Mouse (Mus musculus): ENCODE results near the gene P3h3.
A peak's percentile ranks its signal among the peaks of the same experiment; 100 is the strongest.
"Not testable (repeated sequence)": the region's sequence is repeated elsewhere in the genome, so short reads cannot be mapped to it uniquely, and the experiment has no call there.

P3h3 gene

GRCm38 (mm10) chr6:124856916-124857839 is at the start of gene P3h3:
Gene P3h3, minus strand, starts transcription at chr6:124857752.
- peak; percentile 45 for DNase-seq (ENCODE audit: low read depth)

- DNase-seq (ENCODE audit: low read depth): no peak
Observed at GRCm38 (mm10) chr6:124904991-124905860, 47.7 kb upstream of the P3h3 start.

DNA sequence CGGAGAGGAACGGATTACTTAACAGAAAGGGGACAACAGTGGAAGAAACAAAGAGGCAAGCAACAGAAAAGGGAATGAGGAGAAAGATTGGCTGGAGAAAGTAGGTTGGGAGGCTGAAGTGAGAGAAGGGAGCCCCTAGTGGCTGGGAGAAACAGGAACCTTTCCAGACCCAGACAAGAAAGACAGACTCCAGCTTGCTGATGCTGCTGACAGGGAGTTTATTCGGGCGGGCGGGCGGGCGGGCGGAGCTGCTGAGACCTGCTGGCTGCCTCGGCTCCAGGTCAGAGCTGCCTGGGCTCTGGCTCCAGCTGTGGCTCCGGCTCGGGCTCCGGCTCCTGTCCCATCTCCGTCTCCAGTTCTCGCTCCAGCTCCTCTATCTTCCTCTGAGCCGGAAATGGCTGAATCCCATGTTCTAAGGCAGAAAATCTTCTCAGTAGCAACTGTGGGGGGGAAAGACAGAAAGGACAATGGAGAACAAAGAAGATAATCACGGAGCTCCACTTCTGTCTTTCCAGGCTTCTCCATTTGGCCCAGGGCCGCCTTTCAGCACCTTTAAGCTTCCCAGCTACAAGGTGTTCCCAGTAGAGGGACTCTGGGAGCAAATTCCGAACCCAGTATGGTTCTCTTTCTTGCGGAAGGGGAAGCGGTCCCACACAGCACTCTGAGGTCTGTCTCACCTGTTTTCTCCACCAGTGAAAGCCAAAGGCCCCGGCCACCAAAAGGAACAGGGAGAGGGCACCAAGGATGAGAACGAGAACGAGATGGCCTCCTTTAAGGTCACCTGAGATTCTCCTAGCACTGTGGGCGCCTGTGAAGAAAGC is 46.8 kb upstream of the P3h3 start:
- peak; percentile 65 for DNase-seq (ENCODE audit: low read depth)

- DNase-seq (ENCODE audit: low read depth): peak; percentile 89
Observed at GRCm38 (mm10) chr6:124903580-124904151, 46.1 kb upstream of the P3h3 start.

DNA sequence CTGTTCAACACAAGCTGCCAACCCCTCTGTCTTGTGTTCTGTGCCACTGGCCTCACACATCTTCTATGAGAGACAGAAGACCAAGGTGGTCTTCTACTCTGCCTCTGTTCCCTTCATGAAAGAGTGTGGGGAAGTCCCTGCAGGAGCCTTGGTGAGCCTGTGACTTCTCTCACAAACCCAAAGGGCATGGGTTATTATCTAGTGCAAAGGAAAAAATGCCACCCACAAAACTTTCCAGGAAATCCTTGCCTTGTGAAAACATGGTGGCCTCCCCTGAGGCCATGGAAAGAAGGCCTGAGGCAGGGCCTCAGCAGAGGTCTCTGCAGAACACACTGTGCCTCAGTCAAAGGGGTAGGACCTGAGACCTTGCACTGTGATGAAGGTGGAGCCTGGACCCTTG is 44.3 kb upstream of the P3h3 start:
- no peak for DNase-seq (ENCODE audit: low read depth)

DNA sequence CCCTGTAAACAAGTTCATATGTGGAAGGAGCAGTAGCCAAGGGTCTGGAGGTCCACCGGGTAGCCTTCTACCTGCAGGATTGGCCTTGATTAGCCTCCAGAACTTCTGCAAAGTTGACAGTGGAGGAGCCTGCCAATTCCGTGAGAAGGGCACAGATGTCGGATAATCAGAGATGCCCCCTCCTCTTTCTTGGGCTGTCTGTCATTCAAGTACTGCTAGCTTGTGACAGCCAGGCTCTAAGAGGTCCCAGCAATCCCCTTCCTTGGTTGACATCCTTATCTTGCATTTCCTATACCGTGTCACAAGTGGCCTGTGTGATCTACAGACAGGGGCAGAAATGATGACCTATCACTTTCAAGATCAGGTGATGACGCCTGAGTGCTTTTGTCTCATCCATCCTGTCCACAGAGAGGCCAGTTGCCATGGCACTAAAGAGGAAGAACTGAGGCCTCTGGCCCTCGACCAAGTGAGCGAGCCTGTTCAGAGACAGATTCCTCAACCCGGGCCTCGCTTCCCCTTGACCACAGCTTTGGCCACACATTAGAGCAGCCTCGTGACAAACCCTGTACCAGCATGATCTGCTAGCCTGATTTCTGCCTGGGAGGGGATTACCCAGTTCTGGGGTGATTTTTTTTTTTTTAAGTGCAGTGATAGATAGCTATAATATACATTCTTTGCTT is 43.4 kb upstream of the P3h3 start:
- no peak for DNase-seq (ENCODE audit: low read depth)

DNA sequence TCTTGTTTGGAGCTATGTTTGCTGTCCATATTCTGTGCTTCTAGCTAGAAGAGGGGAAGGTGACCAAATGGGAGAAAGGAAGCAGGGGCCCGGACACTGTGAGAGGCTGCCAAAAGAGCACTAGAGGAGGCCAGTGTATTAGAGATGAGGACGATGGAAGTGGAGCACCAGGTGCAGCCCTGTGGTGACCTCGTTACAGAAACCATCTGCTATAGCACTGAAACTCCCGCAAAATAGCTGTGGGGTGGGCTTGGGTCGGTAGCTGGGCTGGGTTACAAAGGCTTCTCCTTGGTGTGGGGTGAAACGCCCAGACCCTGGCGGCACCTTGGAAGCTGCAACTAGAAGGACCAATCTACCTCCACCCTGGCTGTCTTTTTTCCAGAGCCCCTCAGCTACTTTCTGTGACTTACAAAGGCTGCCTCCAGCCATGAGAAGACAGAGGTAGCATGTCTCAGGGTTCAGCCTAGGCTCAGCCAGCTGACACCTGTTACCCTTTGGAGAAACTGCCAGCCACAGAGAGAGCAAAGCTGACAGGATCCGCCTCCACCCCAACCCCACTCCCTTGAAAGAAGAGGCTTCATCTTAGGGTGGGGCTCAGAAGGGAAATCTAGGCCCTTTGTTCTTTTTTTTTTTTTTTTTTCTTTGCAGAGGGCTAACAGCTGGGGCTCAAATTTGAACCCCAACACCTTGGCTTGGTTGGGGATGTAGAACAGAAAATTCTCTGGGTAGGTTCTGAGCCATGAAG is 42.7 kb upstream of the P3h3 start:
- no peak for DNase-seq (ENCODE audit: low read depth)

DNA sequence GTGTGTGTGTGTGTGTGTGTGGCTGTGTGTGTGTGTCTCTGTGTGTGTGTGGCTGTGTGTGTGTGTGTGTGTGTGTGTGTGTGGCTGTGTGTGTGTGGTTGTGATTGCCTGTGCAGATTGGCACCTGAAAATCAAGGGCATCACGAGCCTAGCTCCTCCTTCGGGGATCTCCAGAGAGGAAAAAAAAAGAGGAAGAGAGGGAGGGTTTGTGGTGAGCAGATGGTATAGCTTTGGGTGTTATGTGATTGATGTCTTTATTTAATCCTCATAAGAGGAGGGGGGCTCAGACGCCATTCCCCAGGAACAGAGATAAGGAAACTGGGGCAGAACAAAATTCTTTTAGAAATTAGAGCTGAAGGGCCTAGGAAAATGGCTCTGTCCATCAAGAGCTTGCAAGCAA is 40.8 kb upstream of the P3h3 start:
- DNase-seq (ENCODE audit: low read depth): no peak

DNA sequence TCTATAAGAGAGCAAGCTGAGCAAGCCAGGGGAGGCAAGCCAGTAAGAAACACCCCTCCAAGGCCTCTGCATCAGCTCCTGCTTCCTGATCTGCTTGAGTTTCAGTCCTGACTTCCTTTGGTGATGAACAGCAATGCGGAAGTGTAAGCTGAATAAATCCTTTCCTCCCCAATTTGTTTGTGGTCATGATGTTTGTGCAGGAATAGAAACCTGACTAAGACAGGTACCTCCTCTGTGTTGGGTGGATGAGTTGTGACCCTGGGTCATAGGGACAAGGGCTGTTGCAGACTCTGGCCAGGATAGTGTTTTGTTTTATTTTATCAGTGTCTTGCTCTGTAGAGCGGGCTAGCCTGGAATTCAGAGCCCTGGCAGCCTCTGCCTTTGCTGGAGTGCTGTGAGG is 36.6 kb upstream of the P3h3 start:
- DNase-seq (ENCODE audit: low read depth): not testable (repeated sequence)

GRCm38 (mm10) chr6:124890997-124891396 is 33.4 kb upstream of the P3h3 start:
- no peak for DNase-seq (ENCODE audit: low read depth)

- no peak for DNase-seq (ENCODE audit: low read depth)
Observed at GRCm38 (mm10) chr6:124888555-124889125, 31.1 kb upstream of the P3h3 start.

GRCm38 (mm10) chr6:124887986-124888385 is 30.4 kb upstream of the P3h3 start, which contains the start of gene Cd4:
Gene Cd4, minus strand, starts transcription at chr6:124888221.
- DNase-seq (ENCODE audit: low read depth): no peak

DNA sequence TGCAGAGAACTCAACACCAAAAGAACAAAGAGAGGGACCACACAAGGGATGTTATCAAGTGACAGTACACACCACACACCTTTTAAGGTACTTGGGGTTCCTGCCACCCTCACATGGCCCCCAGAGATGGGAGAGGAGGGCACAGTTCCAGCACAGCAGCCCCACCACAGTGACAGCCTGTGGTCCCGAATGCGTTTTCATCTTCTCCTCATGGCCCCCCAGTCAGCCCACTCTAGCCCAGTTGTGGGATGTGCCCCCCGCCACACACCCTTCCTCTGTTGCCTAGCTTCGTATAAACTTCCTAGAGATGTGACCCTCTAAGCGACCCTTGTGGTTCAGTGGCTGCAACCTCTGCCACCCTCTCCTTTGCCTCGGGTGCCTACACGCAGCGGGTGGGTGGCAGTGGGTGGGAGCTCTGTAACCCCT is 28.4 kb upstream of the P3h3 start:
- DNase-seq (ENCODE audit: low read depth): no peak

DNA sequence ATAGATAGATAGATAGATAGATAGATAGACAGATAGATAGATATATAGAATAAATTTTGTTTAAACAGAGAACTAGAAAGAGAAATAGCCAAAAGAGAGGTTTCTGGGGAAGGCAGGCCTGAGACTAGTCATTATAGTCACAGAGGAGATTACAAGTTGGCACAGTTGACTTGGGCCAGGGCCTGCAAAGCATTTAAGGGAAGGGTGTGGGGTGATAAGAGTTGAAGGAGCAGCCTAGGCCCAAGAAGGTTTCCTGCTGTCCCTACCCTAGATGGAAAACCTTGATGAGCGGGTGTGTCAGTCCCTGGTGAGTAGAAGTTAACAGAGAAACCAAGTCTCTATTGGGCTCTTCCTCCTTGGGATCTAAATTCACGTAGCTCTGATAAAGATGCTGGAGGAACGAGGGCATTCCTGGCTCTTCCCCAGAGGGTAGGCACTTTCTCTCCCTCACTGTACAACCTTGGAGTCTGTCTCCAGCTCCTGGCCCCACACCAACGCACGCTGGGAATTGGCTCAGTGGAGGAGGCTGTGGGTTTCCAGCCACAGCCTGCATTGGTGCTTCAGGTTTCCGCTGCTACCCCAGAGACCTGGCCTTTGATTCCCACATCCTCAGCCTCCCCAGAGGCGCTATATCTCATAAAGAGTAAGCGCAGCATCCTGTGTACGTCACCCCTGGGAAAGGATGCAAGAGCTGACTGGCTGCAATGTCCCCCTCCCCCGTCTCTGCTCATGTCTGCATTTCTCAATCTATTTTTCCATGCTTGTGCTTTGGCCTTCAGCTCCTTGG is 27.4 kb upstream of the P3h3 start:
- DNase-seq (ENCODE audit: low read depth): no peak

DNA sequence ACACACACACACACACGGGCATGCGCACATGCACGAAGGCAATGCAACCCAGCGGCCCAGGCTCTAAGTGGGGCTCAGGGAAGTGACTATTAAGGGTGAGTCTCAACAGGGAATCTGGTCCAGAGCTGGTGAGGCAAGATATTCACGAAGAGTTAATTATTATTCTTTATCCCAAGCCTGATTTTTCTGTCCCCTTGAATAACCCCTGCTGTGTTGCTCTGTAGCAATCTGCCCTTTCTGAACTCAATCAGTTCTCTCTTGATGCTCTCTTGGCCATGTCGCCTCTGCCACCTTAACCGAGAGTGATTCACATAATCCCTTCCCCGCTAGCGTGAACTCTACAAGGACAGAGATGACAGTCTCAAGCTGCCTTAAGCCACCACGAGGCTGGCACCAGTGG is 25.8 kb upstream of the P3h3 start:
- no peak for DNase-seq (ENCODE audit: low read depth)

DNA sequence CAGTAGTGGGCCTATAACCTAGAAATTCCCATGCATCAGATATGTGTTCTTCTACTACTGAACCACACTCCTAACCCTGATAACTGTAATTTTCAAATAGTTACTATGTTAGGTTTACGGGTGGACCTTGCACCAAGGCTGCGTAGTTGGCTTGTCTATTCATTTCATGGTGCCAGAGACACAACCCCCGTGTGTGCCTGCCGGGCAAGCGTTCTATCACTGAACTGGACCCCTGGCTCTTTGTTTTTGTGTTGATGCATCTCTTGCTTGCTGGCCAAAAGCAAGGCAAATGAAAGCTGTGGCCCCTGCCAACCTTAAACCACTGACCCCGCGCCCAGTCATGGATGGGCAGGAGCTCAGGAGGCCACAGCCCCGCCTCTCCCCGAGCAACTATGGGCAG is 24.3 kb upstream of the P3h3 start:
- no peak for DNase-seq (ENCODE audit: low read depth)

GRCm38 (mm10) chr6:124879390-124879789 is 21.8 kb upstream of the P3h3 start:
- DNase-seq (ENCODE audit: low read depth): no peak

- no peak for DNase-seq (ENCODE audit: low read depth)
Observed at GRCm38 (mm10) chr6:124874348-124874747, 16.8 kb upstream of the P3h3 start.

DNA sequence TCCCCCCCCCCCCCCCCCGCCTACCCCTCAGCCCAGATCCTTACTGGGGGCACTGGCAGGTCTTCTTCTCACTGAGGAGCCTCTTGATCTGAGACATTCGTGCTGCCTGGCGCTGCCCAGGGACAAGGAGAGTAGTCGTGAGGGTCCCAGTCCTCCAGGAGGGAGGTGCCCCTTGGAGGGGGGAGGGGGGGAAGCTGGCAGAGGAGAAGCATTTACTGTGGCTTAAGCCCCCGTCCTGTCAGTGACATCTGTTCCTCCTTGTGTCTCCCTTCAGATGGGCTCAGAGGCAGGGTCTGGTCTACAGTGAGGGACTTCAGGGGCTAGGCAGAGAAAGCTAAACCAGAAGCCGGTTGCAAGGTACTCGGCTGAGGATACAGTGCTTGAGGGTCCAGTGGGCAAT is 9.0 kb upstream of the P3h3 start:
- no peak for DNase-seq (ENCODE audit: low read depth)
